32 mouse cellular contexts compared by ENCODE assay signal in the genomic region with DNA sequence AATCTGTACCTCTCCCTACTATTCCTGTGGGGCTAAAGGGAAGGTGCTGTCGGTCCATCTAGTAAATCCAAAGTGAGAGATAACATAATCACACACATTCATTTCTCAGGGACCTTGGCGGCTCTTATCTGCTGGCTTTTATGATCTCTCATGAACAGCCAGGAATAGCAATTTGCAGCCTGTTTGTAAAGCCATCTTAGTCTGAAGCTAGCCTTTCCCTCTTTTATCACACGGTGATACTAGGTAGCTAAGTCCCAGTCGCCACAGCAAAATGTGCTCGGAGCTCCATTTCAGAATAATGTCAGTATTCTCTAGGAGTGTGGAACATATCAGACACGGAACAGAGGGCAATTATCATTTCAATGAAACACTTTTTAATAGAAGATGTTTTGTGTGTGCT. TPM values are rescaled to one million over a fixed set of nuclear protein-coding genes. Genes with fewer than 3 reads are reported as not detected.
DNase-seq lines count a peak whose midpoint lies in the region; ATAC-seq and TF ChIP-seq lines count a peak whose summit lies in the region.
"Had no signal": no experiment of that assay in that cellular context is flagged by ENCODE, and none has a peak within 500 bp of the region (broad histone marks: within the 10 kb centered on the region; RNA-seq: fewer than 3 reads in every experiment).

No protein-coding gene starts in this region.

- ATAC-seq in heart, embryonic 13.5 days (ENCODE audit: extremely low read depth, insufficient number of reproducible peaks, low FRiP score, low TSS enrichment) = no peak
- peak; percentile 77 for ATAC-seq in intestine, embryonic 16.5 days
- ATAC-seq: activated CD4-positive, CD25-positive, alpha-beta regulatory T cell, adult 4 months; forebrain, postnatal 0 days had no signal

- no peaks in the 10 kb centered on the region for H3K27me3 ChIP-seq in heart, embryonic 13.5 days (replicated peaks)
- no peaks in the 10 kb centered on the region for H3K27me3 ChIP-seq in kidney, adult 2 months (replicated peaks; ENCODE audit: control insufficient read depth, insufficient read depth, low read length)
- H3K27me3 ChIP-seq in intestine, embryonic 16.5 days (replicated peaks; ENCODE audit: control insufficient read depth, insufficient read depth, low read length) = no peaks in the 10 kb centered on the region
- H3K27me3 ChIP-seq: CH12.LX; embryonic facial prominence, embryonic 15.5 days; forebrain, embryonic 12.5 days; hindbrain, embryonic 13.5 days; limb, embryonic 12.5 days; liver, embryonic 15.5 days; midbrain, embryonic 12.5 days; stomach, embryonic 15.5 days had no signal

- H3K4me2 ChIP-seq in heart, embryonic 13.5 days = peak overlapping the region; percentile 43
- H3K4me2 ChIP-seq in intestine, embryonic 16.5 days (ENCODE audit: low read depth, low read length) = peak overlapping the region; percentile 16; the same call in 1 of the 2 replicates
- H3K4me2 ChIP-seq: embryonic facial prominence, embryonic 15.5 days; forebrain, embryonic 12.5 days; hindbrain, embryonic 13.5 days; limb, embryonic 12.5 days; liver, embryonic 15.5 days; lung, embryonic 14.5 days; midbrain, embryonic 12.5 days; stomach, embryonic 15.5 days had no signal

- TF ChIP-seq CTCF in gastrocnemius, adult 2 months (IDR thresholded peaks at IDR 0.05) = no peak
- no peak for TF ChIP-seq CTCF in kidney, adult 2 months (conservative IDR thresholded peaks at IDR 0.05; ENCODE audit: insufficient read depth, insufficient read length, low read depth, low read length)

- peak overlapping the region; percentile 90 for H3K27ac ChIP-seq in gastrocnemius, adult 2 months
- peak overlapping the region; percentile 77 for H3K27ac ChIP-seq in heart, embryonic 13.5 days (replicated peaks)
- H3K27ac ChIP-seq in kidney, adult 2 months (ENCODE audit: insufficient read depth, low read depth, low read length) = peak overlapping the region; percentile 47
- no peak overlapping the region for H3K27ac ChIP-seq in intestine, embryonic 16.5 days (ENCODE audit: low read length)
- H3K27ac ChIP-seq: embryonic facial prominence, embryonic 10.5 days; embryonic facial prominence, embryonic 15.5 days; forebrain, embryonic 12.5 days; hindbrain, embryonic 13.5 days; left cerebral cortex, adult 2 months; limb, embryonic 12.5 days; liver, embryonic 15.5 days; midbrain, embryonic 12.5 days; stomach, embryonic 15.5 days had no signal

- H3K9ac ChIP-seq in heart, embryonic 13.5 days = 0 out of 2 replicates have a peak overlapping the region, but pooled peaks have one; percentile 28
- H3K9ac ChIP-seq in intestine, embryonic 16.5 days (ENCODE audit: low read depth, low read length) = no peak overlapping the region
- H3K9ac ChIP-seq: embryonic facial prominence, embryonic 15.5 days; forebrain, embryonic 12.5 days; forebrain, postnatal 0 days; hindbrain, embryonic 13.5 days; limb, embryonic 12.5 days; liver, embryonic 15.5 days; lung, embryonic 14.5 days; midbrain, embryonic 12.5 days; stomach, embryonic 15.5 days had no signal

- 26% methylated on average over 6 of the region's 6 CpGs for WGBS in heart, embryonic 13.5 days
- 68% methylated on average over 6 of the region's 6 CpGs for WGBS in kidney, adult 2 months
- 59% methylated on average over 6 of the region's 6 CpGs for WGBS in intestine, embryonic 16.5 days

- 0 out of 2 replicates have a peak, but pooled peaks cover 2% of the 10 kb centered on the region for H3K36me3 ChIP-seq in heart, embryonic 13.5 days
- H3K36me3 ChIP-seq in kidney, adult 2 months (ENCODE audit: control insufficient read depth, insufficient read depth, low read length) = no peaks in the 10 kb centered on the region
- no peaks in the 10 kb centered on the region for H3K36me3 ChIP-seq in intestine, embryonic 16.5 days (ENCODE audit: control insufficient read depth, insufficient read depth, low read length)
- H3K36me3 ChIP-seq: embryonic facial prominence, embryonic 10.5 days; embryonic facial prominence, embryonic 15.5 days; forebrain, embryonic 12.5 days; hindbrain, embryonic 13.5 days; limb, embryonic 12.5 days; liver, embryonic 15.5 days; midbrain, embryonic 12.5 days; stomach, embryonic 15.5 days had no signal

- DNase-seq in gastrocnemius, adult 2 months = no peak
- DNase-seq in gastrocnemius, adult 18-20 months (ENCODE audit: low spot score) = no peak
- no peak for DNase-seq in heart, adult 8-10 months (ENCODE audit: low spot score)
- DNase-seq in kidney, adult 2 months = no peak
- DNase-seq in kidney, adult 11 months = no peak
- no peak for DNase-seq in cerebellum, postnatal 14 days
- DNase-seq: adrenal gland, adult 2 months; adrenal gland, postnatal 36 days; cerebellum, adult 2 months; cerebellum, postnatal 25 days; forebrain, postnatal 0 days; gastrocnemius, postnatal 14 days; kidney, adult 8-10 months; kidney, postnatal 10 days; lung, embryonic 14.5 days; lung, postnatal 14 days; retina, postnatal 1 day; right cerebral cortex, postnatal 14 days had no signal

- no peak for TF ChIP-seq POLR2A in kidney, adult 2 months (IDR thresholded peaks at IDR 0.05; ENCODE audit: low read depth, low read length)

- intact Hi-C loops in gastrocnemius, adult 2 months (cut with DNase I) = no loop called here

- H3K4me1 ChIP-seq in heart, embryonic 13.5 days = peaks cover 81% of the 10 kb centered on the region
- peaks cover 38% of the 10 kb centered on the region; the same call in 1 of the 2 replicates for H3K4me1 ChIP-seq in kidney, adult 2 months (ENCODE audit: control insufficient read depth, insufficient read depth, low read length)
- peaks cover 12% of the 10 kb centered on the region for H3K4me1 ChIP-seq in intestine, embryonic 16.5 days (ENCODE audit: control insufficient read depth, insufficient read depth, low read length)
- H3K4me1 ChIP-seq: embryonic facial prominence, embryonic 10.5 days; embryonic facial prominence, embryonic 15.5 days; forebrain, embryonic 12.5 days; hindbrain, embryonic 13.5 days; limb, embryonic 12.5 days; liver, embryonic 15.5 days; midbrain, embryonic 12.5 days; stomach, embryonic 15.5 days had no signal

- H3K4me3 ChIP-seq in gastrocnemius, adult 2 months = no peak overlapping the region
- no peak overlapping the region for H3K4me3 ChIP-seq in heart, embryonic 13.5 days
- no peak overlapping the region for H3K4me3 ChIP-seq in kidney, adult 2 months (ENCODE audit: insufficient read depth, low read depth, low read length)
- no peak overlapping the region for H3K4me3 ChIP-seq in intestine, embryonic 16.5 days (ENCODE audit: low read length)
- H3K4me3 ChIP-seq: embryonic facial prominence, embryonic 10.5 days; embryonic facial prominence, embryonic 15.5 days; forebrain, embryonic 12.5 days; hindbrain, embryonic 13.5 days; left cerebral cortex, adult 2 months; limb, embryonic 12.5 days; liver, embryonic 15.5 days; midbrain, embryonic 12.5 days; stomach, embryonic 15.5 days had no signal

- H3K9me3 ChIP-seq in heart, embryonic 13.5 days = no peaks in the 10 kb centered on the region
- H3K9me3 ChIP-seq in intestine, embryonic 16.5 days (ENCODE audit: control insufficient read depth, low read length) = no peaks in the 10 kb centered on the region
- H3K9me3 ChIP-seq: embryonic facial prominence, embryonic 10.5 days; embryonic facial prominence, embryonic 15.5 days; forebrain, embryonic 12.5 days; hindbrain, embryonic 13.5 days; limb, embryonic 12.5 days; liver, embryonic 15.5 days; midbrain, embryonic 12.5 days; stomach, embryonic 15.5 days had no signal

RNA-seq across cellular contexts. Expression of gene Ppargc1a, which starts 29.2 kb away (rescaled TPM):
- total RNA-seq in gastrocnemius, adult 2 months (2021) = 10 to 100 TPM; 34.5 to 69.7 TPM
- 10 to 100 TPM; 31.5 to 53.2 TPM for total RNA-seq in gastrocnemius, adult 18-20 months (2021)
- polyA plus RNA-seq in heart, embryonic 13.5 days (2015; fragmentation: Nextera tagmentation; extraction: Ambion mirVana) = 44.7 and 50.0 TPM in 2 replicates
- total RNA-seq in heart, adult 8-10 months (2022) = 100 to 1,000 TPM in 2 of 4 experiments, 10 to 100 TPM in 2; 69.5 to 106 (median 92.6) TPM
- 23.0 and 23.1 TPM in 2 replicates for polyA plus RNA-seq in kidney, adult 2 months (2012; rRNA removed)
- 8.9 and 10.5 TPM in 2 replicates for polyA plus RNA-seq in intestine, embryonic 16.5 days (2015; fragmentation: Nextera tagmentation; extraction: Ambion mirVana)
- total RNA-seq: CH12.LX; granulocyte monocyte progenitor cell, adult 5-6 weeks had no signal
- polyA plus RNA-seq: activated CD4-positive, CD25-positive, alpha-beta regulatory T cell, adult 4 months had no signal
